Mouse (Mus musculus) adrenal gland, adult 10 weeks (tissue): ENCODE measurements around the gene Cypt4. TPM values are rescaled to one million over a fixed set of nuclear protein-coding genes. Genes with fewer than 3 reads are reported as not detected.

ENCODE experiments used
- polyA plus RNA-seq: library from polyadenylated mRNA; stranded (reverse); fragments of 350-450 nt; fragmentation: Illumina TruSeq; extraction: RNeasy Lipid Tissue Mini Kit (QIAGEN cat#74804); gene quantifications from one replicate; pipeline ENCODE4 v1.2.3, GENCODE M21; 2014; ENCODE audit warnings: low read depth, low replicate concordance

The Cypt4 gene
- polyA plus RNA-seq: not detected

GRCm38 (mm10) chr9:24624896-24625295, at the start of gene Cypt4:
Gene Cypt4 (plus strand): TSS chr9:24625196.

Other genes starting within 250 kb of the Cypt4 start
- gene Dpy19l1, start 122.1 kb upstream of the Cypt4 start, polyA plus RNA-seq: 95.2 TPM
- 0.29 TPM for gene Dpy19l2, start 71.1 kb downstream of the Cypt4 start, polyA plus RNA-seq
- 23.7 TPM for gene Tbx20, start 149.1 kb downstream of the Cypt4 start, polyA plus RNA-seq